12 mouse cellular contexts compared by ENCODE assay signal in genomic region chr9:61554611-61555010, GRCm38 (mm10).
DNase-seq lines count a peak whose midpoint lies in the region; ATAC-seq and TF ChIP-seq lines count a peak whose summit lies in the region.
"Had no signal": no experiment of that assay in that cellular context is flagged by ENCODE, and none has a peak within 500 bp of the region (broad histone marks: within the 10 kb centered on the region; RNA-seq: fewer than 3 reads in every experiment).

No protein-coding gene starts in this region.

- in situ Hi-C loops in Patski (cut with MboI; ENCODE audit: low pct_unique_long_range_greater_than_20kb), result no loop called here

- intact Hi-C loops in gastrocnemius, adult 2 months (cut with DNase I), result loop anchor here (5.0 kb wide), 1 partner anchor 93 kb away; no protein-coding TSS in a partner anchor

- H3K4me1 ChIP-seq in heart, embryonic 10.5 days, result peaks cover 5% of the 10 kb centered on the region; the same call in 1 of the 2 replicates
- H3K4me1 ChIP-seq in liver, embryonic 11.5 days (replicated peaks; ENCODE audit: control insufficient read depth, insufficient read depth, low read length), result no peaks in the 10 kb centered on the region

- DNase-seq in heart, adult 11 months, result peak; percentile 97
- DNase-seq in heart, embryonic 10.5 days (ENCODE audit: low spot score), result no peak
- peak; percentile 89 for DNase-seq in Patski (ENCODE audit: low read depth, low spot score)
- DNase-seq in gastrocnemius, adult 2 months, result peak; percentile 66
- peak; percentile 14 for DNase-seq in lung, postnatal 14 days
- DNase-seq in liver, embryonic 11.5 days (ENCODE audit: low spot score), result no peak
- no peak for DNase-seq in retina, embryonic 14.5 days (ENCODE audit: low spot score)
- DNase-seq: cerebellum, adult 2 months had no signal

- CTCF ChIA-PET in Patski (lab: Charles Lee), result interaction anchor here (1.0 kb wide), 1 partner anchor 146 kb away, joined by 3 read pairs; no protein-coding TSS in a partner anchor

- no peak for TF ChIP-seq CTCF in Patski (IDR thresholded peaks at IDR 0.05)
- TF ChIP-seq CTCF in gastrocnemius, adult 2 months (IDR thresholded peaks at IDR 0.05), result no peak

- peaks cover 5% of the 10 kb centered on the region; the same call in 1 of the 2 replicates for H3K27me3 ChIP-seq in heart, embryonic 10.5 days (ENCODE audit: insufficient read depth, poor library complexity, severe bottlenecking)
- H3K27me3 ChIP-seq in Patski, result no peaks in the 10 kb centered on the region
- H3K27me3 ChIP-seq in liver, embryonic 11.5 days (replicated peaks; ENCODE audit: control insufficient read depth, insufficient read depth, low read length), result no peaks in the 10 kb centered on the region
- H3K27me3 ChIP-seq: CH12.LX; limb, embryonic 12.5 days had no signal

- H3K4me2 ChIP-seq in liver, embryonic 11.5 days, result no peak overlapping the region
- H3K4me2 ChIP-seq: limb, embryonic 12.5 days had no signal

- no peaks in the 10 kb centered on the region for H3K9me3 ChIP-seq in heart, embryonic 10.5 days
- no peaks in the 10 kb centered on the region for H3K9me3 ChIP-seq in liver, embryonic 11.5 days (ENCODE audit: control insufficient read depth, low read length)
- H3K9me3 ChIP-seq: limb, embryonic 12.5 days had no signal

- peak; percentile 78 for ATAC-seq in Patski
- no peak for ATAC-seq in activated CD4-positive, CD25-positive, alpha-beta regulatory T cell, adult 4 months
- ATAC-seq in liver, embryonic 11.5 days (replicated peaks; ENCODE audit: low FRiP score), result no peak

- 61% methylated on average over 7 of the region's 7 CpGs for WGBS in heart, embryonic 10.5 days
- 79% methylated on average over 7 of the region's 7 CpGs for WGBS in liver, embryonic 11.5 days

- no peaks in the 10 kb centered on the region for H3K36me3 ChIP-seq in heart, embryonic 10.5 days
- H3K36me3 ChIP-seq in liver, embryonic 11.5 days (ENCODE audit: control insufficient read depth, insufficient read depth, low read length), result no peaks in the 10 kb centered on the region
- H3K36me3 ChIP-seq: limb, embryonic 12.5 days had no signal

- POLR2A ChIA-PET in Patski (lab: Charles Lee), result no interaction called here

- H3K9ac ChIP-seq in liver, embryonic 11.5 days (ENCODE audit: low read depth, low read length), result no peak overlapping the region
- H3K9ac ChIP-seq: limb, embryonic 12.5 days had no signal

- H3K4me3 ChIP-seq in heart, embryonic 10.5 days, result no peak overlapping the region
- H3K4me3 ChIP-seq in gastrocnemius, adult 2 months, result no peak overlapping the region
- no peak overlapping the region for H3K4me3 ChIP-seq in liver, embryonic 11.5 days (ENCODE audit: low read depth, low read length)
- H3K4me3 ChIP-seq: limb, embryonic 12.5 days had no signal

- no peak overlapping the region for H3K27ac ChIP-seq in heart, embryonic 10.5 days
- peak overlapping the region; percentile 40; the same call in 1 of the 2 replicates for H3K27ac ChIP-seq in gastrocnemius, adult 2 months
- H3K27ac ChIP-seq in liver, embryonic 11.5 days (ENCODE audit: low read depth, low read length), result no peak overlapping the region
- H3K27ac ChIP-seq: limb, embryonic 12.5 days; macrophage had no signal

Comparison
In these comparisons a context has a peak if more than half of its experiments do, and no peak if none do; other contexts are left out.
1. DNase-seq: peak in heart, adult 11 months (single experiment), Patski (single experiment), gastrocnemius, adult 2 months (single experiment) and lung, postnatal 14 days (single experiment); none in heart, embryonic 10.5 days (single experiment), liver, embryonic 11.5 days (single experiment) and retina, embryonic 14.5 days (single experiment).